Mouse (Mus musculus): ENCODE data around the gene Gm10282. TPM values are rescaled to one million over a fixed set of nuclear protein-coding genes. Genes with fewer than 3 reads are reported as not detected.

Gene Gm10282
- total and polyA plus RNA-seq, 3 experiments, result 18.3 to 176 (median 76.4) TPM

GRCm38 (mm10) chr8:72351405-72352005 lies 46.4 kb upstream of the Gm10282 start:
- Histone ChIP-seq H3K4me2 (ENCODE audit: insufficient read depth, low read depth, poor library complexity, severe bottlenecking) (peak overlapping the region; percentile 12; the same call in 1 of the 2 replicates), H3K9ac (ENCODE audit: insufficient read depth, low read depth) (no peak overlapping the region), H3K4me1 (ENCODE audit: control insufficient read depth in 1 of 2, insufficient read depth in 2 of 2) (peaks cover 5 to 82% of the 10 kb centered on the region in 2 experiments), H3K27me3 (replicated peaks) (no peaks in the 10 kb centered on the region), H3K27ac (ENCODE audit: insufficient read depth, low read depth) (no peak overlapping the region), H3K36me3 (replicated peaks in 1 of 2; ENCODE audit: control insufficient read depth in 1 of 2, insufficient read depth in 1 of 2, low read length in 1 of 2) (peaks cover 12 to 67% of the 10 kb centered on the region in 2 experiments), H3K79me2 (replicated peaks; ENCODE audit: control insufficient read depth, extremely low read depth, insufficient read depth, poor library complexity, severe bottlenecking) (no peaks in the 10 kb centered on the region), H3K4me3 (replicated peaks in 1 of 3; ENCODE audit: low read depth in 2 of 3, low read length in 2 of 3, poor library complexity in 1 of 3) (no peak overlapping the region), H3K9me3 (replicated peaks; ENCODE audit: low read length) (no peaks in the 10 kb centered on the region)
- dilution Hi-C loops (cut with MboI; ENCODE audit: extremely low pct_ligation_motif_present, extremely low pct_unique_long_range_greater_than_20kb, low sequenced_read_pairs) (no loop called here), in situ Hi-C loops (cut with MboI; ENCODE audit: low pct_ligation_motif_present, low pct_unique_long_range_greater_than_20kb, low sequenced_read_pairs) (no loop called here)
- no peak for DNase-seq (ENCODE audit: extremely low read depth)
- no peak for TF ChIP-seq KAT2A (IDR thresholded peaks at IDR 0.05; ENCODE audit: insufficient replicate concordance, low read length)

DNA sequence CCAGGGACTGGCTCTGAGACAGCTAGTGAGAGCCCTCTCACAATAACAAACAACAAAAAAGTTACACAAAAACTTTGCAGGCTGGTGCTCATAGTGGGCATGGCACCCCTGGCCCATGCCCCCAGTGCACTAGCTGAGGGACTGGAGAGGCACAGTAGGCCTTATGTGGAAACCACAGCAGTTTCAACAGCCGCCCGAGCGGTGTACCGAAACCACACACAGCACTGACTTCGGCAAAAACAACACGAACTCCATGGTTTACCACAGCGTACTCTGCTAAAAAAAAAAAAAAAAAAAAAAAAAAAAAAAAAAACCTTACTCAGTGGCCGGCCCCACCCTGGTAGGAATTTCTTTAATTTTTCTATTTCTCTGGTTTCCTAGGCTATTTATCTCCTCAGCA lies 45.7 kb upstream of the Gm10282 start:
- Histone ChIP-seq H3K36me3 (replicated peaks in 1 of 2; ENCODE audit: control insufficient read depth in 1 of 2, insufficient read depth in 1 of 2, low read length in 1 of 2) (peaks cover 6 to 65% of the 10 kb centered on the region in 2 experiments), H3K9ac (ENCODE audit: insufficient read depth, low read depth) (no peak overlapping the region), H3K9me3 (replicated peaks; ENCODE audit: low read length) (no peaks in the 10 kb centered on the region), H3K79me2 (replicated peaks; ENCODE audit: control insufficient read depth, extremely low read depth, insufficient read depth, poor library complexity, severe bottlenecking) (no peaks in the 10 kb centered on the region), H3K27me3 (replicated peaks) (no peaks in the 10 kb centered on the region), H3K4me3 (replicated peaks in 1 of 3; ENCODE audit: low read depth in 2 of 3, low read length in 2 of 3, poor library complexity in 1 of 3) (no peak overlapping the region), H3K27ac (ENCODE audit: insufficient read depth, low read depth) (no peak overlapping the region), H3K4me1 (ENCODE audit: control insufficient read depth in 1 of 2, insufficient read depth in 2 of 2) (peaks cover 5 to 78% of the 10 kb centered on the region in 2 experiments), H3K4me2 (ENCODE audit: insufficient read depth, low read depth, poor library complexity, severe bottlenecking) (peak overlapping the region; percentile 12; the same call in 1 of the 2 replicates)
- peak; percentile 67 for DNase-seq (ENCODE audit: extremely low read depth)
- dilution Hi-C loops (cut with MboI; ENCODE audit: extremely low pct_ligation_motif_present, extremely low pct_unique_long_range_greater_than_20kb, low sequenced_read_pairs), result no loop called here
- TF ChIP-seq CHD1 (IDR thresholded peaks at IDR 0.05; ENCODE audit: low read depth, low read length), result no peak
- peak; percentile 81 for TF ChIP-seq BHLHE40 (IDR thresholded peaks at IDR 0.05; ENCODE audit: low read depth, low read length)
- no peak for TF ChIP-seq SIN3A (IDR thresholded peaks at IDR 0.05; ENCODE audit: low read length)
- TF ChIP-seq TCF12 (IDR thresholded peaks at IDR 0.05; ENCODE audit: low read depth, low read length), result 0 out of 2 replicates have a peak, but pooled peaks have one; percentile 20
- TF ChIP-seq RCOR1 (conservative IDR thresholded peaks at IDR 0.05; ENCODE audit: low read depth, low read length), result no peak
- no peak for TF ChIP-seq ZMIZ1 (IDR thresholded peaks at IDR 0.05; ENCODE audit: low read depth, low read length)
- 0 out of 2 replicates have a peak, but pooled peaks have one; percentile 12 for TF ChIP-seq ZKSCAN1 (IDR thresholded peaks at IDR 0.05; ENCODE audit: borderline replicate concordance, low read depth, low read length)
- TF ChIP-seq ZNF384 (IDR thresholded peaks at IDR 0.05; ENCODE audit: low read depth, low read length), result peak; percentile 99
- peak; percentile 51; the same call in 1 of the 2 replicates for TF ChIP-seq ETS1 (conservative IDR thresholded peaks at IDR 0.05; ENCODE audit: low read depth, low read length)
- peak; percentile 50; the same call in 1 of the 2 replicates for TF ChIP-seq MEF2A (IDR thresholded peaks at IDR 0.05; ENCODE audit: borderline replicate concordance, low read depth, low read length)
- TF ChIP-seq TBP (conservative IDR thresholded peaks at IDR 0.05; ENCODE audit: low read depth, low read length), result no peak
- TF ChIP-seq IRF4 (IDR thresholded peaks at IDR 0.05; ENCODE audit: low read depth, low read length), result peak; percentile 89
- TF ChIP-seq EP300 (IDR thresholded peaks at IDR 0.05; ENCODE audit: low read length), result peak; percentile 54
- peak; percentile 90; the same call in 1 of the 2 replicates for TF ChIP-seq MAFK (IDR thresholded peaks at IDR 0.05; ENCODE audit: insufficient replicate concordance, low read length)
- in situ Hi-C loops (cut with MboI; ENCODE audit: low pct_ligation_motif_present, low pct_unique_long_range_greater_than_20kb, low sequenced_read_pairs), result no loop called here
